Mouse (Mus musculus): ENCODE data around the gene Bckdha.

The Bckdha gene

GRCm38 (mm10) chr7:25614831-25615705, 43.7 kb downstream of the Bckdha start:
- DNase-seq (ENCODE audit: low read depth, low spot score): no peak

- DNase-seq (ENCODE audit: low read depth, low spot score): no peak
These were observed 44.7 kb downstream of the Bckdha start for GRCm38 (mm10) chr7:25614086-25614485.

- no peak for DNase-seq (ENCODE audit: low read depth, low spot score)
These were observed 47.3 kb downstream of the Bckdha start for GRCm38 (mm10) chr7:25611501-25611900.

GRCm38 (mm10) chr7:25610056-25610455, 48.7 kb downstream of the Bckdha start:
- no peak for DNase-seq (ENCODE audit: low read depth, low spot score)

GRCm38 (mm10) chr7:25607196-25607595, 51.6 kb downstream of the Bckdha start:
- no peak for DNase-seq (ENCODE audit: low read depth, low spot score)

GRCm38 (mm10) chr7:25606625-25607063, 52.1 kb downstream of the Bckdha start:
- peak; percentile 57 for DNase-seq (ENCODE audit: low read depth, low spot score)

- DNase-seq (ENCODE audit: low read depth, low spot score): no peak
These were observed 57.4 kb downstream of the Bckdha start for GRCm38 (mm10) chr7:25601346-25601745.

- no peak for DNase-seq (ENCODE audit: low read depth, low spot score)
These were observed 58.1 kb downstream of the Bckdha start for GRCm38 (mm10) chr7:25600666-25601065.

GRCm38 (mm10) chr7:25599663-25600062, 59.1 kb downstream of the Bckdha start:
- peak; percentile 75 for DNase-seq (ENCODE audit: low read depth, low spot score)

- no peak for DNase-seq (ENCODE audit: low read depth, low spot score)
These were observed 64.9 kb downstream of the Bckdha start for GRCm38 (mm10) chr7:25593859-25594258.

- DNase-seq (ENCODE audit: low read depth, low spot score): no peak
These were observed 67.6 kb downstream of the Bckdha start for GRCm38 (mm10) chr7:25591226-25591625.

- peak; percentile 62 for DNase-seq (ENCODE audit: low read depth, low spot score)
These were observed 73.2 kb downstream of the Bckdha start for GRCm38 (mm10) chr7:25585351-25586204.

- DNase-seq (ENCODE audit: low read depth, low spot score): no peak
These were observed 74.1 kb downstream of the Bckdha start for GRCm38 (mm10) chr7:25584651-25585050.

- no peak for DNase-seq (ENCODE audit: low read depth, low spot score)
These were observed 76.4 kb downstream of the Bckdha start for GRCm38 (mm10) chr7:25582301-25582810.
